Mouse (Mus musculus): Measurements from ENCODE around the gene Zdhhc22.

- TF ChIP-seq CTCF (conservative IDR thresholded peaks at IDR 0.05 in 1 of 2, IDR thresholded peaks at IDR 0.05 in 1 of 2; ENCODE audit: low read depth in 2 of 2, low read length in 2 of 2) (no peak), ZC3H11A (IDR thresholded peaks at IDR 0.05; ENCODE audit: low read depth, low read length) (no peak), USF2 (conservative IDR thresholded peaks at IDR 0.05; ENCODE audit: low read depth, low read length) (no peak), POLR2AphosphoS2 (IDR thresholded peaks at IDR 0.05; ENCODE audit: low read depth, low read length) (no peak)
Observed at GRCm38 (mm10) chr12:87029251-87029976, 39.2 kb upstream of the Zdhhc22 start.
